Mouse (Mus musculus) midbrain, embryonic 15.5 days (tissue): ENCODE results near the gene Tas2r138. TPM values are rescaled to one million over a fixed set of nuclear protein-coding genes. Genes with fewer than 3 reads are reported as not detected.
"Not testable (repeated sequence)": the region's sequence is repeated elsewhere in the genome, so short reads cannot be mapped to it uniquely, and the experiment has no call there.

Source experiments
- ATAC-seq: fragments of 200-750 bp; cut with Nextera tagmentation; replicated peaks from 2 replicates; pipeline ENCODE4 v1.8.0; 2017; ENCODE audit warnings: moderate TSS enrichment
- H3K27ac ChIP-seq: fragments of 300-500 bp; sonication (generic); 2 replicates; pipeline ENCODE4 v1.5.1; 2015; ENCODE audit warnings: mild to moderate bottlenecking, inconsistent platforms
- H3K27me3 ChIP-seq: fragments of 300-500 bp; sonication (generic); replicated peaks from 2 replicates; pipeline ENCODE4 v1.6.1; 2015; ENCODE audit warnings: inconsistent platforms
- H3K36me3 ChIP-seq: fragments of 300-500 bp; sonication (generic); replicated peaks from 2 replicates; pipeline ENCODE4 v1.6.1; 2015; ENCODE audit warnings: inconsistent platforms
- H3K4me1 ChIP-seq: fragments of 300-500 bp; sonication (generic); 2 replicates; pipeline ENCODE4 v1.6.1; 2015; ENCODE audit warnings: inconsistent platforms
- H3K4me2 ChIP-seq: fragments of 300-500 bp; sonication (generic); 2 replicates; pipeline ENCODE4 v1.6.1; 2015; ENCODE audit warnings: inconsistent platforms, mild to moderate bottlenecking, moderate library complexity
- H3K4me3 ChIP-seq: fragments of 300-500 bp; sonication (generic); 2 replicates; pipeline ENCODE4 v1.5.1; 2015; ENCODE audit warnings: mild to moderate bottlenecking, inconsistent platforms
- H3K9ac ChIP-seq: fragments of 300-500 bp; sonication (generic); 2 replicates; pipeline ENCODE4 v1.6.1; 2015; ENCODE audit warnings: mild to moderate bottlenecking, inconsistent platforms
- H3K9me3 ChIP-seq: fragments of 300-500 bp; sonication (generic); 2 replicates; pipeline ENCODE4 v1.6.1; 2016; ENCODE audit warnings: inconsistent platforms
- WGBS: fragments of 180-500 bp; shearing (Covaris S2); methylation state at CpG from one replicate; pipeline ENCODE4 v1.1.7; 2015; ENCODE audit warnings: mixed read lengths; 5-methylcytosine and 5-hydroxymethylcytosine counted together
- polyA plus RNA-seq: library from polyadenylated mRNA; unstranded; fragments of >200 nt; fragmentation: Nextera tagmentation; extraction: Ambion mirVana; gene quantifications from 2 replicates; pipeline ENCODE4 v1.2.1, GENCODE M21; 2015

Tas2r138 gene
- polyA plus RNA-seq, 1 experiment from 2014 or later, result not detected

GRCm38 (mm10) chr6:40607431-40607830 is 5.7 kb downstream of the Tas2r138 start:
- H3K36me3 ChIP-seq, result no peaks in the 10 kb centered on the region
- H3K4me1 ChIP-seq, result no peaks in the 10 kb centered on the region
- ATAC-seq, result no peak

GRCm38 (mm10) chr6:40598546-40598945 is 14.6 kb downstream of the Tas2r138 start:
- H3K27ac ChIP-seq, H3K9me3 ChIP-seq, H3K36me3 ChIP-seq, ATAC-seq, H3K9ac ChIP-seq, H3K4me3 ChIP-seq, H3K4me1 ChIP-seq, H3K27me3 ChIP-seq, H3K4me2 ChIP-seq: not testable (repeated sequence)
- WGBS, result 31% methylated on average over 4 of the region's 4 CpGs

More at GRCm38 (mm10) chr6:40607431-40607830, 5.7 kb downstream of the Tas2r138 start:
- no peak overlapping the region for H3K4me2 ChIP-seq
- no peaks in the 10 kb centered on the region for H3K27me3 ChIP-seq
- H3K27ac ChIP-seq, result no peak overlapping the region
- H3K9me3 ChIP-seq, result no peaks in the 10 kb centered on the region
- no peak overlapping the region for H3K9ac ChIP-seq
- H3K4me3 ChIP-seq, result no peak overlapping the region

DNA sequence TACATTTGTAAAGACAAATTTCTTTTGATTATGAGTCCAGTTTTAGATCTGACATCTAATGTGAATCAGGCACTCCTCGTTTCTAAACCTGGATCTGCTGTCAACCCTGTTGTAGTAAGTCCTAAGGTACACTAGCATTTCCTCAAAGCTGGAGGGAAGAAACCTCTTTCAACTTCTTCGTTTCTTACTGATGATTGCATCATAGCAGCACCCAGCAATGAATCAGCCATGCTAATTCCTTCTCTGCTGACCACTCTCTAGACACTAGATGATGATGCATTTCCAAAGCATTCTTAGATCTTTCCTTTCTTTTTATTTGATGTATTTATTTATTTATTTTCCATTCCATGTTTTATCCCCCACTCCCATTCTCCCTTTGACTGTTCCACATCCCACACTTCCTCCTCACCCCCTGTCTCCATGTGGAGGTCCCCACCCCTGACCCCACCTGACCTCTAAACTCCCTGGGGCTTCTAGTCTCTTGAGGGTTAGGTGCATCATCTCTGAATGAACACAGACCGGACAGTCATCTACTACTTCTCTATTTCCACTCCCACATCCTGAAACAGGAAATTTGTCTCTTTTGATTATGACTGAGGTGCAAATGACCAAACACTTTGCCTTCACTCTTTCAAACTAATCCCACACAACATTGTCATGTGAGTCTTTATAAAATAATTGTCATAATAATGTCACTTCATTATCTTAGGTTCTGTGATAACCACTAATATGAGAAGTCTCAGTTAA is 18.1 kb downstream of the Tas2r138 start:
- 76% methylated on average over 3 of the region's 3 CpGs for WGBS
- ATAC-seq, result no peak

GRCm38 (mm10) chr6:40588346-40588745 is 24.8 kb downstream of the Tas2r138 start:
- ATAC-seq, result no peak
- Histone ChIP-seq H3K4me3 (no peak overlapping the region), H3K27me3 (no peaks in the 10 kb centered on the region), H3K9ac (no peak overlapping the region), H3K4me2 (no peak overlapping the region), H3K9me3 (no peaks in the 10 kb centered on the region), H3K27ac (no peak overlapping the region), H3K4me1 (no peaks in the 10 kb centered on the region), H3K36me3 (no peaks in the 10 kb centered on the region)
- 95% methylated on average over 2 of the region's 2 CpGs for WGBS

More for the DNA sequence above, 18.1 kb downstream of the Tas2r138 start:
- Histone ChIP-seq H3K9ac (no peak overlapping the region), H3K4me1 (no peaks in the 10 kb centered on the region), H3K27me3 (no peaks in the 10 kb centered on the region), H3K27ac (no peak overlapping the region), H3K9me3 (no peaks in the 10 kb centered on the region), H3K36me3 (no peaks in the 10 kb centered on the region), H3K4me2 (no peak overlapping the region), H3K4me3 (no peak overlapping the region)

- no peaks in the 10 kb centered on the region for H3K4me1 ChIP-seq
- no peaks in the 10 kb centered on the region for H3K9me3 ChIP-seq
- H3K9ac ChIP-seq, result no peak within 1 kb of the TSS
- H3K36me3 ChIP-seq, result no peaks in the 10 kb centered on the region
- H3K27me3 ChIP-seq, result no peaks in the 10 kb centered on the region
- H3K4me2 ChIP-seq, result no peak within 1 kb of the TSS
- no peak within 1 kb of the TSS for H3K27ac ChIP-seq
- no peak within 1 kb of the TSS for H3K4me3 ChIP-seq
- 82% methylated on average over 5 of the region's 5 CpGs for WGBS
- ATAC-seq, result no peak
Measured at GRCm38 (mm10) chr6:40585645-40586044, 27.5 kb downstream of the Tas2r138 start, which contains the start of gene Clec5a. Clec5a (minus strand) TSS chr6:40585821.

- Histone ChIP-seq H3K9ac (no peak overlapping the region), H3K27ac (no peak overlapping the region), H3K4me2 (no peak overlapping the region), H3K9me3 (no peaks in the 10 kb centered on the region), H3K4me3 (no peak overlapping the region), H3K27me3 (no peaks in the 10 kb centered on the region), H3K4me1 (no peaks in the 10 kb centered on the region), H3K36me3 (no peaks in the 10 kb centered on the region)
- WGBS, result 91% methylated on average over 6 of the region's 6 CpGs
- ATAC-seq, result no peak
Measured at GRCm38 (mm10) chr6:40584336-40584735, 28.8 kb downstream of the Tas2r138 start.

GRCm38 (mm10) chr6:40576305-40576704 is 36.8 kb downstream of the Tas2r138 start:
- no peak for ATAC-seq
- Histone ChIP-seq H3K36me3 (no peaks in the 10 kb centered on the region), H3K9me3 (no peaks in the 10 kb centered on the region), H3K4me2 (no peak overlapping the region), H3K27me3 (no peaks in the 10 kb centered on the region), H3K4me3 (no peak overlapping the region), H3K9ac (no peak overlapping the region), H3K4me1 (no peaks in the 10 kb centered on the region), H3K27ac (no peak overlapping the region)
- 82% methylated on average over 1 of the region's 1 CpGs for WGBS

DNA sequence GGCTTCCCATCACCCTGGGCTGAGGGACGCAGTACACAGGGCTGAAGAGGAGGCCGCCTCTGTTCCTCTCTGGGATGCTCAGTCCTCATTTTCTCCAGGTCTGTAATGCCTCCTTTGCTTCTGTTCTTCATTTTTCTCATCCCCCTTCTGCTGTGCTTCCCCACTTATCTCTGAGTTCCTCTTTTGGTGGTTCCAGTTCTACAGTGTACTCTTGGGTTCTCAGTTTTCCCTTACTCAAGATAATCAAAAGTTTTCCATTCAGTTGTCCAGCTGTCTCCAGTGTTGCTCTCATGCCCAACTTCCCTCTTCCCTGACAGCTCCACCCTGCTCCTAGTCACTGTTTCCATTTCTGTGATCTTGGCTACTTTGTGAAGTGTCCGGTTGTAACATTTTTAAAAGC is 39.5 kb downstream of the Tas2r138 start:
- no peaks in the 10 kb centered on the region for H3K27me3 ChIP-seq
- H3K4me2 ChIP-seq, result no peak overlapping the region
- H3K9ac ChIP-seq, result no peak overlapping the region
- 91% methylated on average over 3 of the region's 3 CpGs for WGBS
- no peak for ATAC-seq
- no peak overlapping the region for H3K27ac ChIP-seq
- no peaks in the 10 kb centered on the region for H3K36me3 ChIP-seq
- H3K9me3 ChIP-seq, result no peaks in the 10 kb centered on the region
- no peak overlapping the region for H3K4me3 ChIP-seq
- H3K4me1 ChIP-seq, result no peaks in the 10 kb centered on the region

GRCm38 (mm10) chr6:40569187-40569586 is 43.9 kb downstream of the Tas2r138 start, which contains the start of gene Olfr460:
Olfr460 (plus strand) TSS chr6:40569487.
- WGBS, result 91% methylated on average over 3 of the region's 3 CpGs
- H3K4me1 ChIP-seq, result no peaks in the 10 kb centered on the region
- ATAC-seq, result no peak

More at GRCm38 (mm10) chr6:40569187-40569586, 43.9 kb downstream of the Tas2r138 start, which contains the start of gene Olfr460:
- no peaks in the 10 kb centered on the region for H3K9me3 ChIP-seq
- no peak within 1 kb of the TSS for H3K27ac ChIP-seq
- H3K36me3 ChIP-seq, result no peaks in the 10 kb centered on the region
- no peak within 1 kb of the TSS for H3K4me3 ChIP-seq
- H3K9ac ChIP-seq, result no peak within 1 kb of the TSS
- H3K27me3 ChIP-seq, result no peaks in the 10 kb centered on the region
- no peak within 1 kb of the TSS for H3K4me2 ChIP-seq

Other genes with a start within 250 kb of the Tas2r138 start
- 12.5 and 13.4 TPM in 2 replicates for gene E330009J07Rik, start 177.2 kb downstream of the Tas2r138 start, polyA plus RNA-seq
- gene Wee2, start 174.2 kb downstream of the Tas2r138 start, polyA plus RNA-seq, result 0.20 and 0.21 TPM in 2 replicates
- gene Ssbp1, start 142.0 kb downstream of the Tas2r138 start, polyA plus RNA-seq, result 103 and 104 TPM in 2 replicates
- gene Tas2r137, start 122.1 kb downstream of the Tas2r138 start, polyA plus RNA-seq, result not detected in 2 replicates
- gene Tas2r108, start 119.8 kb downstream of the Tas2r138 start, polyA plus RNA-seq, result not detected in 2 replicates
- gene Prss37, start 93.8 kb downstream of the Tas2r138 start, polyA plus RNA-seq, result not detected in 2 replicates
- 0.06 and 0.18 TPM in 2 replicates for gene Olfr461, start 58.3 kb downstream of the Tas2r138 start, polyA plus RNA-seq
- gene Olfr460, start 43.8 kb downstream of the Tas2r138 start, polyA plus RNA-seq, result not detected in 2 replicates
- 0.40 and 0.71 TPM in 2 replicates for gene Clec5a, start 27.5 kb downstream of the Tas2r138 start, polyA plus RNA-seq
- 0.08 and 0.18 TPM in 2 replicates for gene Mgam, start 15.5 kb upstream of the Tas2r138 start, polyA plus RNA-seq